Mouse (Mus musculus) midbrain, embryonic 14.5 days (tissue): ENCODE data around the gene Als2. TPM values are rescaled to one million over a fixed set of nuclear protein-coding genes. Genes with fewer than 3 reads are reported as not detected.

Source experiments
- ATAC-seq: fragments of 200-750 bp; cut with Nextera tagmentation; 2 replicates; pipeline ENCODE4 v1.8.0; 2017; ENCODE audit warnings: moderate number of reproducible peaks, moderate library complexity; ENCODE audit not compliant: low FRiP score, low TSS enrichment
- DNase-seq: peaks from one replicate; pipeline ENCODE4 v3.0.0-alpha.2; 2015
- H3K27ac ChIP-seq: fragments of 300-500 bp; sonication (generic); replicated peaks from 2 replicates; pipeline ENCODE4 v1.5.1; 2014; ENCODE audit warnings: mild to moderate bottlenecking, low read depth, low read length, moderate library complexity
- H3K27me3 ChIP-seq: fragments of 300-500 bp; sonication (generic); 2 replicates; pipeline ENCODE4 v1.6.1; 2014; ENCODE audit warnings: low read length, control low read depth, mixed read lengths; ENCODE audit not compliant: control insufficient read depth, insufficient read depth
- H3K36me3 ChIP-seq: fragments of 300-500 bp; sonication (generic); 2 replicates; pipeline ENCODE4 v1.6.1; 2014; ENCODE audit warnings: low read length, control low read depth; ENCODE audit not compliant: control insufficient read depth, insufficient read depth
- H3K4me1 ChIP-seq: fragments of 300-500 bp; sonication (generic); 2 replicates; pipeline ENCODE4 v1.6.1; 2014; ENCODE audit warnings: mild to moderate bottlenecking, antibody characterized with exemption, low read length, control low read depth; ENCODE audit not compliant: control insufficient read depth, insufficient read depth
- H3K4me2 ChIP-seq: fragments of 300-500 bp; sonication (generic); 2 replicates; pipeline ENCODE4 v1.6.1; 2014; ENCODE audit warnings: mild to moderate bottlenecking, low read length, moderate library complexity
- H3K4me3 ChIP-seq: fragments of 300-500 bp; sonication (generic); replicated peaks from 2 replicates; pipeline ENCODE4 v1.5.1; 2014; ENCODE audit warnings: low read depth, low read length
- H3K9ac ChIP-seq: fragments of 300-500 bp; sonication (generic); replicated peaks from 2 replicates; pipeline ENCODE4 v1.6.1; 2014; ENCODE audit warnings: mild to moderate bottlenecking, low read length, moderate library complexity
- H3K9me3 ChIP-seq: fragments of 300-500 bp; sonication (generic); 2 replicates; pipeline ENCODE4 v1.6.1; 2016; ENCODE audit warnings: low read length, control low read depth, mixed read lengths; ENCODE audit not compliant: control insufficient read depth
- WGBS: fragments of 180-500 bp; shearing (Covaris S2); extraction: QIAGEN DNeasy Blood & Tissue Kit; methylation state at CpG from one replicate; pipeline ENCODE4 v1.1.7; 2014; 5-methylcytosine and 5-hydroxymethylcytosine counted together
- polyA plus RNA-seq: library from polyadenylated mRNA; unstranded; fragments of >200 nt; fragmentation: Nextera tagmentation; extraction: Ambion mirVana; gene quantifications from 2 replicates; pipeline ENCODE4 v1.2.1, GENCODE M21; 2014

Als2 gene
- polyA plus RNA-seq, 1 experiment from 2014 or later = 24.1 TPM

DNA sequence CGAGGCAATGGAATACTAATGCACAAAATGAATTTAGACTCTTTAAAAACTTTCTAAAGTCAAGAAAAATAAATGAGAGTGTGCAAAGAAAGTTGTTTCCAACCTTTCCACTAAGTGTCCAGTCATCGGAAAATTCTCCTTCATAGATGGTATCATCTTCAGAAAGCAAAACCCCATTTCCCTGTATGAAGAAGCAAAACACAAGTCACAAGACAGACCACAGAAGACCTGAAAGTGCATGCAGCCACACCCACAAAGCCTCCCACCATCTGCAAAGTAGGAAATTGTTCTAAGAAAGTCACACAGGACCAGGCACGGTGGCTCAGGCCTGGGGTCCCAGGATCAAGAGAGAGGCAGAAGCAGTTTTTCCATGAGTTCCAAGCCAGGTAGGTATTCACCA is 57.0 kb downstream of the Als2 start:
- DNase-seq (no peak), ATAC-seq (no peak)
- Histone ChIP-seq H3K9ac (no peak overlapping the region), H3K4me2 (no peak overlapping the region), H3K36me3 (peaks cover 66% of the 10 kb centered on the region), H3K4me1 (no peaks in the 10 kb centered on the region), H3K9me3 (no peaks in the 10 kb centered on the region), H3K27ac (no peak overlapping the region), H3K27me3 (no peaks in the 10 kb centered on the region), H3K4me3 (no peak overlapping the region)
- 95% methylated on average over 3 of the region's 3 CpGs for WGBS

DNA sequence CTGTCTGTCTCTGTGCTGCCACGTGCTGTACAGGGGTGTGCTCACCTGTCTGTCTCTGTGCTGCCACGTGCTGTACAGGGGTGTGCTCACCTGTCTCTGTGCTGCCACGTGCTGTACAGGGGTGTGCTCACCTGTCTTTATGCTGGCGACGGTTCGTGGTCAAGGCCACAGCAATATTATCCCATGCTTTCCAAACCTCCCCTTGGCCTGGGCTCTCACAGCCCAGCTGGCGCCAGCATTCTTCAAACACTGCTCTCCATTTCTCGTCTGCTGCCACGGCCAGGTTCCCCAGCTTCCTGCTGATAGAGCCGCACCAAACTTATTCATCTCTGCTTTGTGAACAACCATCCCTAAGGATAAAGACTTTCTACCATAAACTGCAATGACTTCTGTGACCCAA is 58.6 kb downstream of the Als2 start:
- 96% methylated on average over 10 of the region's 10 CpGs for WGBS
- Histone ChIP-seq H3K4me1 (no peaks in the 10 kb centered on the region), H3K36me3 (peaks cover 66% of the 10 kb centered on the region), H3K9ac (no peak overlapping the region), H3K27ac (no peak overlapping the region), H3K9me3 (no peaks in the 10 kb centered on the region), H3K4me2 (no peak overlapping the region), H3K4me3 (no peak overlapping the region), H3K27me3 (no peaks in the 10 kb centered on the region)
- ATAC-seq (no peak), DNase-seq (no peak)

- no peak for DNase-seq
- Histone ChIP-seq H3K4me1 (no peaks in the 10 kb centered on the region), H3K9me3 (no peaks in the 10 kb centered on the region), H3K4me3 (no peak overlapping the region), H3K9ac (no peak overlapping the region), H3K27ac (no peak overlapping the region), H3K27me3 (no peaks in the 10 kb centered on the region), H3K36me3 (peaks cover 64% of the 10 kb centered on the region), H3K4me2 (no peak overlapping the region)
- WGBS = 79% methylated on average over 10 of the region's 10 CpGs
- ATAC-seq = no peak
These were observed 62.3 kb downstream of the Als2 start for GRCm38 (mm10) chr1:59174514-59175373.

DNA sequence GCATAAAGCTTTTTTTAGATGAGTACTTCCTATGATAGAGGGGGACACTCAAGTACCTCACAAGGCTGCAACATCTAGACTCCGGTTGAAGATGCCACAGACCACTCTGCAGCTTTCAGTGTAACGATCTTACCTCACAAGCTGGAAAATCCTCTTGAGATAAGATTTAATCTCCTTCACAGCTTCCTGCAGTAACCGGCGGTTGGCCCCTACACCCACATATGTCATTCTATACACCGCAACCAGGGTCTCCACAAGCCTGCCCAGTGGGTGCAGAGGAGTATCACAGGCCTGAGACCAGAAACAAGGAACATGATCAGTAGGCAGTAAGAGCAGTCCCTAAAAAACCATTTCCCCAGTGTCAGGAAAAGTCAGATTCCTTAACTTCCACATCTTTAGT is 64.0 kb downstream of the Als2 start:
- ATAC-seq (no peak), DNase-seq (no peak)
- Histone ChIP-seq H3K4me1 (no peaks in the 10 kb centered on the region), H3K27ac (no peak overlapping the region), H3K27me3 (no peaks in the 10 kb centered on the region), H3K9ac (no peak overlapping the region), H3K4me3 (no peak overlapping the region), H3K36me3 (peaks cover 62% of the 10 kb centered on the region), H3K4me2 (no peak overlapping the region), H3K9me3 (no peaks in the 10 kb centered on the region)
- 93% methylated on average over 5 of the region's 5 CpGs for WGBS

GRCm38 (mm10) chr1:59171875-59172274 is 65.2 kb downstream of the Als2 start:
- WGBS = 87% methylated on average over 5 of the region's 5 CpGs
- DNase-seq (no peak), ATAC-seq (no peak)
- H3K9me3 ChIP-seq = no peaks in the 10 kb centered on the region
- peaks cover 64% of the 10 kb centered on the region for H3K36me3 ChIP-seq
- no peak overlapping the region for H3K4me3 ChIP-seq
- no peaks in the 10 kb centered on the region for H3K27me3 ChIP-seq
- H3K9ac ChIP-seq = no peak overlapping the region
- no peaks in the 10 kb centered on the region for H3K4me1 ChIP-seq
- no peak overlapping the region for H3K4me2 ChIP-seq
- H3K27ac ChIP-seq = no peak overlapping the region

DNA sequence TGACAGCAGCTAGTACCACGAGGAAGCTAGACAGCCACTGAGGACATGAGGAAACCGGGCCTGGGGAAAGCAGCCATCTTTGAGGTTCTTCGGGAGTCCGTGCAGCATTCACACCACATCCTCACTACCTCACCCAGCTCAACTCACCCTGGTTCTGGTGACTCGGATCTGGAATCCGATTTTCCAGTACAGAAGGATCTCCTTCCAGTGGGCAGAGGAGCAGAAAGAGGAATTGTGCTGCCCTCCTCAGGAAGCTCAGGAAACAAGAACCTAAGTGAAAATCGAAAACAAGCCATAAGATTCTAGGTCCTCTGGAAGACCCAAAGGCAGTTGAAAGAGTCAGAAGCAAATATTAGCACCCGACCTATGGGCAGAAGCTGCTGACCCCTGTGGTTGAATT is 66.7 kb downstream of the Als2 start:
- no peak for DNase-seq
- Histone ChIP-seq H3K36me3 (peaks cover 78% of the 10 kb centered on the region), H3K9ac (no peak overlapping the region), H3K4me3 (no peak overlapping the region), H3K27ac (no peak overlapping the region), H3K4me2 (no peak overlapping the region), H3K4me1 (no peaks in the 10 kb centered on the region), H3K27me3 (no peaks in the 10 kb centered on the region), H3K9me3 (no peaks in the 10 kb centered on the region)
- no peak for ATAC-seq
- 83% methylated on average over 8 of the region's 8 CpGs for WGBS

DNA sequence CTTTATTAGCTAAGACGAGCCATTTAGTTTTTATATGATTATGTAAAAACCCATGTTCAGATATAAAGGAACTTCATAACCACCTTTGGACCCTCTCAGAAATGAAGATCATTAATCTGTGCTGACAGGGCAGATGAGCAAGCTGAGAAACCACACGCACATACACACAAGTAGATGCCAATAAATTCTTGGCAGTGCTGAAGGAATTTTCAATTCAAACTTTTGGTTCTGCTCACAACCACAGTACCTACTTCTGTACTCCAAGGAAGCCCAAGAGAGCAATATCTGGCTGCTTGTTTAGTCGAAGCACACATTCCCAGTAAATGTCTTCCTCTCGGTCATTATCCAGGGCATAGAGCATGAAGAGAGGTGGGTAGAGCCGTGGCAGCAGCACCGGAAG is 67.4 kb downstream of the Als2 start:
- WGBS = 91% methylated on average over 6 of the region's 6 CpGs

GRCm38 (mm10) chr1:59168556-59168955 is 68.5 kb downstream of the Als2 start:
- ATAC-seq (no peak), DNase-seq (no peak)
- Histone ChIP-seq H3K36me3 (peaks cover 76% of the 10 kb centered on the region), H3K27ac (no peak overlapping the region), H3K27me3 (no peaks in the 10 kb centered on the region), H3K9ac (no peak overlapping the region), H3K4me2 (no peak overlapping the region), H3K9me3 (no peaks in the 10 kb centered on the region), H3K4me1 (no peaks in the 10 kb centered on the region), H3K4me3 (no peak overlapping the region)
- WGBS = 95% methylated on average over 2 of the region's 2 CpGs

More for the DNA sequence above, 67.4 kb downstream of the Als2 start:
- H3K27me3 ChIP-seq = no peaks in the 10 kb centered on the region
- no peak overlapping the region for H3K4me2 ChIP-seq
- H3K4me1 ChIP-seq = no peaks in the 10 kb centered on the region
- ATAC-seq (no peak), DNase-seq (no peak)
- no peak overlapping the region for H3K27ac ChIP-seq
- peaks cover 72% of the 10 kb centered on the region for H3K36me3 ChIP-seq
- no peak overlapping the region for H3K9ac ChIP-seq
- H3K9me3 ChIP-seq = no peaks in the 10 kb centered on the region
- no peak overlapping the region for H3K4me3 ChIP-seq
